Mouse (Mus musculus): ENCODE measurements around the gene Kif6.

DNA sequence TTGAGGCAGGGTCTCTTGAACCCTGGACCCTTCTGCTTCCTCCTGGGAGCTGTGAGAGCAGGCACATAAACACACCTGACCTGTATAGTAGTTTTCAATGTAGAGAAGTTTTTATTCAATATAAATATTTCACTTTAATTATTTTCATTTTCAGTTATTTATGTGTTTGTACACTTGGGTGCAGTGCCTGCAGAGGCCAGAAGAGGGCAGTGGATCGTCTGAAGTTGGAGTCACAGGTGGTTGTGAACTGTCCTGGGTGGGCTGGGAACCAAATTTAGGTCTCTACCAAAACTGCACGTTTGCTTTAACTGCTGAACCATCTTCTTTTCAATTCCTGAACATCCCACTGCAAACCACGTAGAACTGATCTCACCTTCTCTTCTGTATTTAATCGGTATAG lies 35.4 kb downstream of the Kif6 start:
- no peak for TF ChIP-seq GATA1 (IDR thresholded peaks at IDR 0.05; ENCODE audit: borderline replicate concordance, low read length)
- TF ChIP-seq FLI1 (IDR thresholded peaks at IDR 0.05; ENCODE audit: low read length) = no peak

Measured in megakaryocyte, embryonic 14.5 days (primary cell).